Mouse (Mus musculus) lung, postnatal 4 days (tissue): Measurements from ENCODE around the gene Fbxl14.
"Not testable (repeated sequence)": the region's sequence is repeated elsewhere in the genome, so short reads cannot be mapped to it uniquely, and the experiment has no call there.

ENCODE experiments used
- DNase-seq, 2 experiments: peaks; one replicate each; pipeline ENCODE4 v3.0.0; 2021

Fbxl14 gene

DNA sequence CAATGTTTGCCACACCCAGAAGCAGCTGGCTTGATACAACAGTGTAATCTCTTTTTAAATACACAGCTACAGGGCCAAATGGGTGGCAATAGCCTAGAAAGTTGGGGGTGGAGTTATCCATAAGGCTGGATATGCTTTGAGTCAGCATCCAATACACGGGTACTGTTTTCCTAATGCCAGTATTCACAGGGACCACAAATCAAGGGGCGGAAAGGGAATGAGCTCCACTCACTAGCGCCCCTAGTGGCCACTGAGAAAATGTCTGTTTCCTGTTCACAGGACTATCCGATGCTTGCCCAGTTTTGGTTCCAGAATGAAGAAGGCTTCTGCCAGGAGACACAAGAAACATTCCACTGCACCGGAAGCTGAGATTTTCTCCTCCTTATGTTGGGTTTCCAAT is 7.3 kb upstream of the Fbxl14 start:
- peak; percentile 69 to 80 for DNase-seq

DNA sequence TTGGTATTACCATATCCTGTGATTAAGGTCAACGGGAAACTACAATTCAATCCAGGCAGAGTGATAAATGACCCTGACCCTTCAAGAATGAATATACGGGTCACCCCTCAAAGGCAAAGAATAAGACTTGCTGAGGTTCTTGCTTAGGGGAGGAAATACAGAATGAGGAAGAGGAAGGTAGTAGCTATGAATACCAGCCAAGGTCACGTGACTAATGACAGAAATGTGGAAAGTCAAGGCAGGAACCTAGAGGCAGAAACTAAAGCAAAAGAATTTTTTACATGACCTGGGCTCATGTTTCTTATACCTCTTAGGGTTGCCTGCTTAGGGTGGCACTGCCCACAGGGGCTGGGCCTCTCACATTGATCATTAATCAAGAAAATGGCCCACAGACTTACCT is 6.8 kb upstream of the Fbxl14 start:
- no peak for DNase-seq

DNA sequence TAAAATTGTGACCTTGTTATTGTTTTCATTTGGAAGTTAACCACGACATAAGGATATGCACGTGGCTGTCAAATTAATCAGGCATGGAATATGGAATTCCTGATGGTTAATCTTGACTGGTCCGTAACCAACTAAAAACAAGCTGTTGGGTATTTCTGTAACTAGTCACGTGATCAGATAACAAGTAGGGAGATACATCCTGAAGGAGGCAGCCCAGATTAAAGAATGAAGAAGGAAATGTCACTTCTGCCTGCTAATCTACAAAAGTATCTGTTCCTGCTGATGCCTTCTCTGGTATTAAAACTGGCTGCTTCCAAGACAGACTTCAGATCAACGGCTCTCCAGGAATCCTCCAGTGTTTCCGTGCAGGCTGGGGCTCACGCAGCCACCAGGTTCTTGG is 6.0 kb upstream of the Fbxl14 start:
- no peak for DNase-seq

DNA sequence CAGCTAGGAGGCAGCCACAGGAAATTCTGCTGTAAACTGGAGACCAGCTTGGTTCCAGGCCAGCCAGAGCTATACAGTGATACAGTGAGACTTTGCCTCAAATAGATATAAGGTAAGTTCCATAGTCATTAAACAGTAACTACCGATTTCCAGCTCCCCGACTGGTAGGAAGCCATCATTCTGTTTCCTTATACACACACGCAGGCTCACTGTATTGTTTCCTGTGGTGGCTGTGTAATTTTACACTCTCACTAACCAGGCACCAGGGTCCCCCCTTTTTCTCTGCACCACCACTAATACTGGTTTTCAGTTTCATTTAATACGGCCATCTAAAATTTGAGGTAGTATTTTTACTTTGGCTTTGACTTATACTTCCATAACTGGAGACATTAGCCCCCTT is 5.5 kb upstream of the Fbxl14 start:
- DNase-seq = no peak

DNA sequence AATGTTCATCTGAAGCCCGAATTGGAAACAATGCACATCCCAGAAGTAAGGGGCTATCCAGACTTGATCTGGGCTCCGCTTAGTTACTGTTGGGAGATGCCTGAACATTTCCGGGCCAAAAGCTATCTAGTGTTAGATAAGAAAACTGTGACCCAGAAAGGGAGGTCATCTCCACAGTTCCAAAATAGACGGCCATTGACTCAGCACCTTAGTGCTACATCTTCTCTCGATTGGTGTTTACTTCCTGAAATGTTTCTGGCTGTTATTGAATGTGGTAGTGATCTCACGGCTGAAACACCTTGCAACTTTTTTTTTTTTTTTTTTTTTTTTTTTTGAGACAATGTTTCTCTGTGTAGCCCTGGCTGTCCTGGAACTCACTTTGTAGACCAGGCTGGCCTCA is 3.5 kb upstream of the Fbxl14 start:
- no peak for DNase-seq

DNA sequence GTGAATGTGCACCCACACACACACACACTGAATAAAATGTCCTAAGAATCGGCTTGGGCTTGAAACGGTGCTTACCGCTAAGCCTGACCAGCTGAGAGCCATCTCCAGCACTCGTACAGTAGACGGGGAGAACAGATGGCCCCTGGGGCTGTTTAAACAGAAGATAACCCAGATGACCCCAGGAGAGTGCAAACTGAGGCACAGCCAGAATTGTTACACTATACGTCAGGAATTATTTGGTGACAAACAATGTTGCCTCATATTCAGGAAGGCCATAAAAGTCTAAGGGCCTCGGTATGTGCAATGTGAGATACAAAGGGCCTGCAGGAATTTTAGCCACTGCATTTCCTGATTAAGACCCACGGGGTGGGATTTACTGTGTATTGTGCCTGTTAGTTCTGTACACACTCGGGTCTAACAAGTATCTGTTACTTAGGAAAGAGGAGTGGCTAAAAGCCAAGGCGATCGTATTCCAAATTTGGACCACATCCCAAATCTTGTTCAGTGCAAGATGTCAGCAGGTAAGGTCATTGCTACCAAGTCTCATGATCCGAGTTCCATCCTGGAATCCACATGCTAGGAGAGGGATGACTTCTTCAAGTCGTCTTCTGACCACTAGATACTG is 1.7 kb upstream of the Fbxl14 start:
- peak in 1 of 2 experiments; percentile 38 for DNase-seq

DNA sequence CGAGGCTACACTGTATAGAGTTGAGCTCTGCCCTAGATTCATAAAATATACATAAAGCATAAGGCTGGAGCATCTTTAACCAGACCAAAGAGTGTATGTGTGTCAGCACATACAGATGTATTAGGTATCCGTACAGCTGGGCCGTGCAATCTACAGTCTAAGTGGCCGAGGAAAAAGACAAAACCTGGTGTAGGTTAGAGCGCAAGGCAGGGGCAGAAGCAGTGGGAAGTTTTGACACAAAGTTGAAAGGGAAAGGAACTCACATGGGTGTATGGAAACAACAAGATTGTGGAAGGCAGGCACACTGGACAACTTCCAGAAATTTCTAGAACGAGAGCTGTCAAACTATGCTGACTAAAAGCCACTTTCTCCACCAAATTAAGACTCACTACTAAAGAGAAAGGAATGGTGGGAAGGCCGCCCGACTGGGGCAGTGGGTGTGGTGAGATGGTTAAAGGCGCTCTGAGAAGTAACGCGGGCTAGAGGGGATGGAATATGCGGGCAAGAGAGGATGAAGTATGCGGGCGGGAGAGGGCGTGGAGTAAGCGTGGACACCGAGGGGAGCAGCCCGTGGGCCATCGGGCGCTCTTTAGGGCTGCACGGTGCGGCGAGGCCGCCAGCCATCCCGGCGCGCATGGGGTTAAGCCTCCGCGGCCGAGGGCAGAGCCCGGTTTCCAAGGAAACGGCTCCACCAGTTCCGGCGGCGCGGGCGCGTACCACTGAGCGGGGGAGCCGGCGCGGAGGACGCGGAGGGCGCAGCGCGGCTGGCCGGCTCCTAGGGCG is 717 bp upstream of the Fbxl14 start:
- peak; percentile 90 to 93 for DNase-seq

DNA sequence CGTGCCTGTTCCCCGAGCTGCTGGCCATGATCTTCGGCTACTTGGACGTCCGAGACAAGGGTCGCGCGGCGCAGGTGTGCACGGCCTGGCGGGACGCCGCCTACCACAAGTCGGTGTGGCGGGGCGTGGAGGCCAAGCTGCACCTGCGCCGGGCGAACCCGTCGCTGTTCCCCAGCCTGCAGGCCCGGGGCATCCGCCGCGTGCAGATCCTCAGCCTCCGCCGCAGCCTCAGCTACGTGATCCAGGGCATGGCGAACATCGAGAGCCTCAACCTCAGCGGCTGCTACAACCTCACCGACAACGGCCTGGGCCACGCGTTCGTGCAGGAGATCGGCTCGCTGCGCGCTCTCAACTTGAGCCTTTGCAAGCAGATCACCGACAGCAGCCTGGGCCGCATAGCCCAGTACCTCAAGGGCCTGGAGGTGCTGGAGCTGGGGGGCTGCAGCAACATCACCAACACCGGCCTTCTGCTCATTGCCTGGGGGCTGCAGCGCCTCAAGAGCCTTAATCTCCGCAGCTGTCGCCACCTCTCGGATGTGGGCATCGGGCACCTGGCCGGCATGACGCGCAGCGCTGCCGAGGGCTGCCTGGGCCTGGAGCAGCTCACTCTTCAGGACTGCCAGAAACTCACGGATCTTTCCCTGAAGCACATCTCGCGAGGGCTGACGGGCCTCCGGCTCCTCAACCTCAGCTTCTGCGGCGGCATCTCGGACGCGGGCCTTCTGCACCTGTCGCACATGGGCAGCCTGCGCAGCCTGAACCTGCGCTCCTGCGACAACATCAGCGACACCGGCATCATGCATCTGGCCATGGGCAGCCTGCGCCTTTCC is 623 bp downstream of the Fbxl14 start:
- peak; percentile 73 to 76 for DNase-seq

DNA sequence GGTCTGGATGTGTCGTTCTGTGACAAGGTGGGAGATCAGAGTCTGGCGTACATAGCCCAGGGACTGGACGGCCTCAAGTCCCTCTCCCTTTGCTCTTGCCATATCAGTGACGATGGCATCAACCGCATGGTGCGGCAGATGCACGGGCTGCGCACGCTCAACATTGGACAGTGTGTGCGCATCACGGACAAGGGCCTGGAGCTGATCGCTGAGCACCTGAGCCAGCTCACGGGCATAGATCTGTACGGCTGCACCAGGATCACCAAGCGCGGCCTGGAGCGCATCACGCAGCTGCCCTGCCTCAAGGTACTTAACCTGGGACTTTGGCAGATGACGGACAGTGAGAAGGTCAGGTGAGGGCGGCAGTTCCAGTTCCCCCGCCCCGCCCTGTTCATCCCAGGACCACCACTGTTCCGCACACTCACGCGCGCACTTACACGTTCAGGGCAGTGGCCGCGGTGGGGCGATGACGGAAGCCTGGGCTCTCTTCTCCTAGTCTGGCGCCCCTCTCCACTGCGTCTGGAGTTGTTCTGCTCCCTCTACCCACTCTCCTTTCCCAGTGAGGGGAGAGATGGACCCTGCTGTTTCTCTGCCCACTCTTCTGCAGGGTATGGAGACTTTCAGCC is 1.4 kb downstream of the Fbxl14 start:
- DNase-seq = peak; percentile 34 to 56

DNA sequence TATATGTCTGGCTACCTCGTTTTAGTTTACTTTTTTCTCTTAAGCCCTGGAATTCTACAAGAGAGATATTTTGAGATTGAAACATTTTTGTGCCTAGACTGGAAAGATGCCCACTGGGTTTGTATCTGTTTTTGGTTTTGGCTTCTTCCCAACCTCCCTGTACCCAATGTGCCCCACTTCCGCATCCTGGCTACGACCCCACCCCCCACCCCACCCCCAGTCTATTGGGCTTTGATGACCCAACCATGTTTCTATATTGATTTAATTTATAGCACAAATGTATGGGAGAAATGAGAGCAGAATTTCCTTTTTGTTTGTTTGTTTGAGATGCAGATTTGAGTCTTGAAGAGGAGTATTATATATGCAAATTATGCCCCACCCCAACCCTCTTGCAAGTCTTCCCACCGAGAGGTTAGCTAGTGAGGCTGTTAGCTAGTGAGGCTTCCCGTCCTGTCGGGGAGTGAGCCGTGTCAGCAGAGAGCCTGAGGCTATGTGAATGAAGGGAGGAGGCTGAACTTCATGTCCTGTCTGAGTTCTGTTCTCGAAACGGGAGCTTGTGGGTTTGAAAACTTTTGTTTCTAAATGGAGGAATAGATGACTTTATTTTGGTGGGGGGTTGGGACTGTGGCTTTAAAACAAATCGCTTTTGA is 2.4 kb downstream of the Fbxl14 start:
- not testable (repeated sequence) for DNase-seq

DNA sequence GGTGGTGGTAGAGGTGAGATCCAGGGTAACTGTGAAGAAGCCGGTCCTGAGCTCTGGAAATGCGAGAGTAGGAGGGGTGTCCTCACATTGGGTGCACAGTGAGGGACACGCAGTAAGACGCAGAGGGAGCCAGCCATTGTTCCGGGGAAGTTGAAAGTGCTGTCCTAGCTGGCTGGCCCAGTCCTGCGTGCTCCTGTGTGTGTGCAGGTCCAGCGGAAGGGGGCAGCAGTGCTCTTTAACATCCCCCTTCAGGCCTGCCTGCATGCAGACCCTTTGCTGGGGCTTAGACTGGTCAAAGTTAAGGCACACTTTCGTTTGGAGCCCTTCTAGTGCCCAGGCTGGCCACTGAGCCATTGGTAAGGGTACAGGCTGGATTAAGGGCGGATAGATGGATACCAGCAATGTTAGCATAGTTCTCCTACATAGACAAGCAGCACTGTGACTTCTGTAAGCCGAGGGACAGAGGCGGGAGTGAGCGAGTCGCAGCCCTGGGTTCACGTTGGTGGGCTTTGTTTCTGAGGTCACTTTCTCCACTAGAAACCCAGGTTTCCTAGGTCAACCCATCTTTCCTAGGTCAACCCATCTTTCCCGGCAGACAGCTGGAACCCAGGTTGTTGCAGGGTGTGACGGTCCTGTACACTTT is 3.6 kb downstream of the Fbxl14 start:
- DNase-seq = peak; percentile 71

DNA sequence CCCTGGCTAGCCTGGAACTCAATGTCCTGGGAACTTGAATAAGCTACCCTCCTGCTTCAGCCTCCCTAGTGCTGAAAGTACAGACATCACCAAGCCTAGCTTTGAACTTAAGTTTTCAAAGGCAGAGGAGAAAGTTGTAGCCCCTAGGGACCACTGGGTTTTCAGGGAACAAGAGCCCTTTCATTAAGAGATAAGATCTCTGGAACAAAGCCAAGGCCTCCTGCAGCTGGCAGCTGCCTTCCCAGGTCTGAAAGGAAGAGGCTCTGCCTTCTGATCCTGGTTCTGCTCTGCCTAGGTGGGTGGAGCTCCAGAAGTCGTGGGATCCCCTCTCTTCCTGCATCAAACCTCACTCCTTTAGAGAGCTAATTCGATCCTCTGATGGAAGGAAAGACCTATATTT is 6.0 kb downstream of the Fbxl14 start:
- no peak for DNase-seq

DNA sequence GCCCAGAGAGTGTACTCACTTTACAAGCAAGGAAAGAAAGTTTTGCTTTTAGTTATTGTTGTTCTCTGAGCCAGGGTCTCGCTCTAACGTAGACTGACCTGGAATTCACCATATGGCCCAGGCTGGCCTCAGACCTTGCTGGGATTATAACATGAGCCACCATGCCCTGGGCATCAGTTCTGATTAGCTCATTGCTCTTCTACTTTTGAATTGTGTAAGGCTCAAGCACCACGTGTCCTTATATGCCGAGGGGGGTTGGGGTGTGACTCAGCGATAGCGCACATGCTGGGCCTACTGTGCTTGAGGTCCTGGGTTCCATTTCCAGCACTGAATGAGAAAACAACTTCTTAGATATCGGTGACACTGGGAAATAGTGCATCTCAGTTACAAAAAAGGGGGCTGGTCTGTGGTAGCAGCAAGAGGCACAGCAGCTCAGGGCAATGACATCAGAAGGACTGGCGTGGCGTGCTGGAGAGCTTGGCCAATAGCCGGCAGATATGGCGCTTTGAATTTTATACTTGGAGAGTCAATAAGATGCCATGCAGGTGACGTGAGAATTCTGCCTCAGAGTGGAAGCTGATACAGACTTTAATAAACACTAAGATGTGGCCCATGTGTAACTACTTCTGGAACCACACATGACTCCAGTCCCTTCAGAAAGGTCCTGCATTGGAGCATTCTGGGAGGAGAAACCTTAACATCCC is 7.1 kb downstream of the Fbxl14 start:
- no peak for DNase-seq

DNA sequence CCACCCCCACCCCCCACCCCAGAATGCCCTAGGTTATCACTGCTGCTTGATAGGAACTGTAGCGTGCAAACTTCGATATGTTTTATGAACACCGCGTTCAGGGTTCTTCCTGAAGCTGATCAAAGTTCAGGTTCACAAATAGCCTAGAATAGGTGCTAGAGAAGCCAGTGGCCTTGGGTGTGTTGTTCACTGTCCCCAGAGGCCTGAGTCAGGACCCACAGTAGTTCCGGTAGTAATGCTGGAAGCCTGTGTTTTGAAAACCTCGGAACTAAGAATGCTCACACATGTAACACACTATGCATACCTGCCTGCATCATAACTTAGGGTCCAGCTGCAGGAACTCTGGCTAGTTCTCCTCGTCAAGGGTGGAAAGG is 7.6 kb downstream of the Fbxl14 start:
- no peak for DNase-seq

DNA sequence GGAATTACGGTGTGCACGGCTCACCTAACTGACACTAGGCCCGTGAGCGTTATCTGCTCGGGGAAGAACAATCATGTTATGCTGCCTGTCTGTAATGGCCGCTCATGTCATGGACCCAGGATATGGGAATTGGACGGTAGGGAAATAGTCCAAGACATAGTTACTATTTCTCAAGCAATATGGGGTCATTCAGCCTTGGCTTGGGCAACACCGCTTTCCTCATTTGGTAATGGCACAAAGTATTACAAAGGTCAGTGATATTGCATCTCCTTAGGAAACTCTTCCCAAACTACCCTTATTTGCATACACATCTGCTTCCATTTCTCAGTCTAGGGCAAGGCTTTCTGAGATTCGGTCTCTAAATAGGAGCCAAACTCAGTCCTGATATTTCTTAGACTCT is 8.2 kb downstream of the Fbxl14 start:
- no peak for DNase-seq

DNA sequence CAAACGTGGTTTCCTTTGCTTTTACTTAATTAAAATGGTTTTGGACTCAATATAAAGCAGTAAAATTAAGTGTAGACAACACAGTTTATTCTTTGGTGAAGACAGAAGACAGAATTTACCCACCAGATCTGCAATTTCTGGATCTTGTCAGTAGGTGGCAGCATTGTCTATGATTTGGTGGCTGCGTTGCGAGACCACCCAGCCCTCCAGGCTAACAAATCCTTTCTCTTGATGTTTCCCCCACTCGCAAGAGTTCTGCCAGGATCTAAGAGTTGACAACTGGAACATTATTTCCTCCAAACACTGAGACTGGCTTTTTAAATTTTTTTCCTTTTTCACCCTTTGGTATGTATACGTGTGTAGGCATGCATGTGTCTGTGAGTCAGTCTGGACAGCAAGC is 10.3 kb downstream of the Fbxl14 start:
- DNase-seq = peak in 1 of 2 experiments; percentile 69

DNA sequence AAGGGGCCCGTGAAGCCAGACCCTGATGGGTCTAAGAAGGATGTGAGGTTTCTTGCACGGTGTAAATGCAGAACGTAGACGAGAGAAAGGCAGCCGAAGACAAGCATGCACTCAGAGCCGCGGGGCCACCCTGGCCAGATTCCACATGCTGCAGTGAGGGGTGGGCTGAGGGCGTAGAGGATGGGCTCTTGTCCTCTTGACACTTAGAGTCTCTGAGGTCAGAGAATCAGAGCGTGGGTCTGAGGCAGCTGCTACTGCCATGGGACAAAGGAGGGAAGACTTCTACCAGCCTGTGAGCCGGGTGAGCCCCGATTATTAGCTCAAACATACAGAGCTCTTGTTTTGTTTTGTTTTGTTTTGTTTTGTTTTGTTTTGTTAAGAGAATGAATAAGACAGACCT is 11.1 kb downstream of the Fbxl14 start:
- no peak for DNase-seq

DNA sequence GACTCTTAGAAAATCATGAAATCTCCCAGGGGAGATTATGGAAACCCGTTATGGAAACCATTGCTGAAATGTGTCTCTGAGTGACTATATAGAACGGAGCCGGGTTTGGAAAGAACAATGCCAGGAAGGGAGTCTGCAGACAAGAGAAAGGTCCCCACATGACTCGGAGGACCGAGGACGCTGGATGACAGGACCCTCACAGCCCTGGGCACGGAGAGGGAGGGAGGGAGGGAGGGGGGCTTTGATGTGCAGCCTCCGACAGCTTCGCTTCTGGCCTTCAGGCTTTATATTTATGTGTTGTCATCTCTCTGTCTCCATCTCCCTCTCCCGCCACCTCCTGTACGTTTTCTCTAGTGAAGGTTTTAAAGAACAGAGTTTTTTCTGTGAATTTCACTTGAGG is 11.5 kb downstream of the Fbxl14 start:
- no peak for DNase-seq

DNA sequence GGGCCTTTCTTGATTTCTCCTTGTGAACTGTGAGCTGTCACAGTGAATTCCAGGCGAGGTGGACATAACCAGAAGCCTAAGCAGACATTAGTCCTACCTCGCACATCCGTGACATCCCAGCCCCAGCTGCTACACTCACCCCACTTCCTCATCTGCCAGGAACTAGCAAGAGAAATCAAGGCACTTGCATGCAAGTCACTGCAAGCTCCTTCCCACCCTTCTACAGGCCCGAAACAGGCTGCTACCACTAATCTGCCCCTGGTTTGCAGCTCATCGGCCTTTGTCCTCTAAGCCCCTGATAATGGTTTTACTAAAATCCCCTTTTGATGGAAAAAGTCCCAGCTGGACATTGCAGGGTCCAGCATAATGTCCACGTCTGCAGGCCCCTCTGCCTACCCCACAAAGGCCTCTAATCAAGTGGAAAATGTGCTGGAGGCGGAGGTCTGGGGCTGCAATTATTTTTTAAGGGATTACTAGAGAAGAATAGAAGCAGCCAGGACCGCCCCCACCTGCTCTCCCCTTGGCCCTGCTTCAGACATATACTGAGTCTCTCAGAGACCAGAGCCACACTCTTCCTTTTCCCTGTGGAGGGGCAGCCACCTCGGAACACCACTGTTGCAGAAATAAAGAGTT is 12.6 kb downstream of the Fbxl14 start:
- no peak for DNase-seq

DNA sequence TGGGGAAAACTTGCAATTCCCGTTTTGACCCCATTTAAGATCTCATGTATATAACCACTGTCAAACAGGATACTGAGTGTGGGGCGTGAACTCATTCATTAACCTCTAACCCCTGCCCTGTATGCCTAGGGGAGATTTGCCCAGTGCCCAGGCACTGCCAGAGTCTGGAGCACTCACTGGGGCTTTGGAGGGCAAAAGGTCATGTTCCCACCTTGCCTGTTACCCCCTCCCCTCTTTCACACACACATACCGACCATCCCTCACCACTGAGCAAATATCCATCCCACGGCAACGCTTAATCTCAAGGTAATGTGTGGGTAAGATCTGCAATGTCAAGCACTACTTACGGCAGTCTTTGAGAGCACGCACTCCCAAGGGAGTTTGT is 13.2 kb downstream of the Fbxl14 start:
- DNase-seq = no peak

DNA sequence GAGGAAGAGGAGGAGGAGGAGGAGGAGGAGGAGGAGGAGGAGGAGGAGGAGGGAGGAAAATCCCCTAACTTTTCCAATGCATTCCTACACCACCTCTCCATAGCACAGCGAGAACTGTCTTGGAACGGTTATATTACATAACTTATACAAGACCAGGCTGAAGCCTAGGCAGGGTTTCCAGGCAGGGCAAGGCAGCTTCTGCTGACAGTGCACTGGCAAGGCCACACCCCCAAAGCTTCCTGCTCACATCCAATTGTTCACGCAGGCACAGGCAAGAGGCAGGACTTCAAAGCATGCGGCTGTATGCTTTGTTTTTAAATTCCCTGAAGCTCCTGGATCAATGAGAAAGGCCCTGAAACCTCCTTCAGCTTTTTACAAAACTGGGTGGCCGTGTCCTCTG is 19.8 kb downstream of the Fbxl14 start:
- peak; percentile 63 to 66 for DNase-seq
